Mouse (Mus musculus) 416B (cell line): ENCODE measurements at regions not wholly inside any gene's neighbourhood (a gene's known extent, or its start where the extent isn't known, plus 50 kb on each side); places are given as distances from the start of the nearest gene placed in this dataset.
A peak's percentile ranks its signal among the peaks of the same experiment; 100 is the strongest.

ENCODE experiments used
- DNase-seq: peaks from one replicate; pipeline ENCODE4 v3.0.0; 2011; ENCODE audit warnings: low read depth

- no peak for DNase-seq
Observed at GRCm38 (mm10) chr13:60061589-60061988, 115.6 kb downstream of the Gas1 start.

- no peak for DNase-seq
Observed at GRCm38 (mm10) chr13:60057761-60058274, 119.3 kb downstream of the Gas1 start.

- no peak for DNase-seq
Observed at GRCm38 (mm10) chr13:60054531-60054930, 122.6 kb downstream of the Gas1 start.

GRCm38 (mm10) chr13:60054081-60054480 lies 123.1 kb downstream of the Gas1 start:
- no peak for DNase-seq

- no peak for DNase-seq
Observed at GRCm38 (mm10) chr13:60051866-60052265, 125.3 kb downstream of the Gas1 start.

- peak; percentile 1 for DNase-seq
Observed at GRCm38 (mm10) chr13:60050799-60051580, 126.2 kb downstream of the Gas1 start.

GRCm38 (mm10) chr13:60049703-60050102 lies 127.5 kb downstream of the Gas1 start:
- no peak for DNase-seq

- DNase-seq: no peak
Observed at GRCm38 (mm10) chr13:60047791-60048730, 129.1 kb downstream of the Gas1 start.

- no peak for DNase-seq
Observed at GRCm38 (mm10) chr13:60045752-60046151, 131.4 kb downstream of the Gas1 start.

- DNase-seq: no peak
Observed at GRCm38 (mm10) chr13:60044876-60045275, 132.3 kb downstream of the Gas1 start.

- DNase-seq: no peak
Observed at GRCm38 (mm10) chr13:60042443-60042842, 134.7 kb downstream of the Gas1 start.

GRCm38 (mm10) chr13:60035536-60036130 lies 141.5 kb downstream of the Gas1 start:
- no peak for DNase-seq

- peak; percentile 9 for DNase-seq
Observed at GRCm38 (mm10) chr13:60033116-60033515, 144.0 kb downstream of the Gas1 start.

GRCm38 (mm10) chr13:60032586-60032985 lies 144.6 kb downstream of the Gas1 start:
- no peak for DNase-seq

- DNase-seq: no peak
Observed at GRCm38 (mm10) chr13:60029591-60029990, 147.6 kb downstream of the Gas1 start.

GRCm38 (mm10) chr13:60020175-60020487 lies 157.0 kb downstream of the Gas1 start:
- DNase-seq: no peak

GRCm38 (mm10) chr13:60019291-60020174 lies 157.6 kb downstream of the Gas1 start:
- DNase-seq: no peak

GRCm38 (mm10) chr13:60015854-60016366 lies 161.3 kb downstream of the Gas1 start:
- DNase-seq: no peak

GRCm38 (mm10) chr13:60012046-60012813 lies 164.9 kb downstream of the Gas1 start:
- DNase-seq: no peak

- DNase-seq: no peak
Observed at GRCm38 (mm10) chr13:60011092-60011491, 166.1 kb downstream of the Gas1 start.
